Mouse (Mus musculus) heart, embryonic 14.5 days (tissue): ENCODE results near the gene Rgs3. TPM values are rescaled to one million over a fixed set of nuclear protein-coding genes. Genes with fewer than 3 reads are reported as not detected.

Experiments
- ATAC-seq: fragments of 200-750 bp; cut with Nextera tagmentation; 2 replicates; pipeline ENCODE4 v1.8.0; 2017; ENCODE audit warnings: low read depth, moderate TSS enrichment; ENCODE audit not compliant: insufficient number of reproducible peaks, insufficient read depth, low FRiP score
- H3K27ac ChIP-seq, 2 experiments: fragments of 200-500 bp in 1 of 2; fragments of 300-500 bp in 1 of 2; sonication (generic) in 1 of 2; replicated peaks in 1 of 2; 2 replicates each; pipeline ENCODE4 v1.5.1; 2012 to 2014; ENCODE audit warnings: low read depth in 2 of 2, low read length in 2 of 2, control low read depth in 1 of 2, mild to moderate bottlenecking in 1 of 2, mixed read lengths in 1 of 2; ENCODE audit not compliant: control insufficient read depth in 1 of 2, insufficient read depth in 1 of 2
- H3K27me3 ChIP-seq: fragments of 300-500 bp; sonication (generic); 2 replicates; pipeline ENCODE4 v1.6.1; 2014; ENCODE audit warnings: mild to moderate bottlenecking, low read length, control low read depth; ENCODE audit not compliant: control insufficient read depth, insufficient read depth
- H3K36me3 ChIP-seq: fragments of 300-500 bp; sonication (generic); 2 replicates; pipeline ENCODE4 v1.6.1; 2014; ENCODE audit warnings: mild to moderate bottlenecking, control low read depth, low read length, mixed read lengths; ENCODE audit not compliant: control insufficient read depth, insufficient read depth
- H3K4me1 ChIP-seq, 2 experiments: fragments of 200-500 bp in 1 of 2; fragments of 300-500 bp in 1 of 2; sonication (generic) in 1 of 2; 2 replicates each; pipeline ENCODE4 v1.6.1; 2012 to 2014; ENCODE audit warnings: low read length in 2 of 2, control low read depth in 1 of 2, mixed read lengths in 1 of 2; ENCODE audit not compliant: control insufficient read depth in 2 of 2, insufficient read depth in 2 of 2
- H3K4me2 ChIP-seq: fragments of 300-500 bp; sonication (generic); 2 replicates; pipeline ENCODE4 v1.6.1; 2014; ENCODE audit warnings: mild to moderate bottlenecking, low read length
- H3K4me3 ChIP-seq, 2 experiments: fragments of 200-500 bp in 1 of 2; fragments of 300-500 bp in 1 of 2; sonication (generic) in 1 of 2; 2 replicates each; pipeline ENCODE4 v1.5.1; 2012 to 2014; ENCODE audit warnings: low read length in 2 of 2, mild to moderate bottlenecking in 2 of 2, control low read depth in 1 of 2, low read depth in 1 of 2, moderate library complexity in 1 of 2; ENCODE audit not compliant: control insufficient read depth in 1 of 2, insufficient read depth in 1 of 2
- H3K9ac ChIP-seq: fragments of 300-500 bp; sonication (generic); 2 replicates; pipeline ENCODE4 v1.6.1; 2014; ENCODE audit warnings: mild to moderate bottlenecking, low read length
- H3K9me3 ChIP-seq: fragments of 300-500 bp; sonication (generic); 2 replicates; pipeline ENCODE4 v1.6.1; 2016; ENCODE audit warnings: low read length, control low read depth; ENCODE audit not compliant: control insufficient read depth
- WGBS: fragments of 180-500 bp; shearing (Covaris S2); extraction: QIAGEN DNeasy Blood & Tissue Kit; methylation state at CpG from one replicate; pipeline ENCODE4 v1.1.7; 2014; 5-methylcytosine and 5-hydroxymethylcytosine counted together
- polyA plus RNA-seq: library from polyadenylated mRNA; unstranded; fragments of >200 nt; fragmentation: Nextera tagmentation; extraction: Ambion mirVana; gene quantifications from 2 replicates; pipeline ENCODE4 v1.2.1, GENCODE M21; 2014

Rgs3 gene
- polyA plus RNA-seq, 1 experiment from 2014 or later = 70.4 TPM

DNA sequence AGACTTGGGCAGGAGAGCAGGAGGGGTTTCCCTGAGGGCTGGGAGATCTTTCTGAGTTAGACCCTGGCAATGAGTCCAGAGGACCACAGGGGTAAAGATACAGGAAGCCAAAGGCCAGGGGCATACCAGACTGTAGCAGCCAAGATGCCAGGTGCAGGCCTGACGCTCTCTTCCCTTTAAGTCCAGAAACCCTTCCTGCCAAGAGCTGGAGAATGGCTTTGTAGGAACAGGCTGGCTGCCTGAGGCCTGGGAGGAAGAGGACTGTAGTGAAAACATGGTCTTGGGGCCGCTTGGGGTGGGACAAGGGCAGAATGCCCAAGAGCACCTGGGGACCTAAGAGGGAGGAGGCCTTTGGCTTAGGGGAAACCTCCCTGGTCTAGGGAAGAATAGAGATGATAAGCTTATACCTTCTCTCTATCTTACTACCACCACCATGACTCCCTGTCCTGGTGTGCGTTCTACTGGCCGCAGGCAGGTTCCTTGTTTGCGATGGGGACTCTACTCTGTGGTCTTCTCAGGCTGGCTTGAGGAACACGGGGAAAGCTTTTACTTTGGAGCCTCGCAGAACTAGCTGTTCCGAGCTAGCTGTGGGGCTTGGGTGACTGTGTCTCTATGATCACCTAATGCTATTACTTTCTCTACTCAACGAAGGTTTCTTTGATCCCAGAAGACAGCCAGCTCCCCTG, 46.4 kb downstream of the Rgs3 start:
- peaks cover 59% of the 10 kb centered on the region for H3K27me3 ChIP-seq
- H3K4me3 ChIP-seq = no peak overlapping the region
- no peak overlapping the region for H3K9ac ChIP-seq
- no peak for ATAC-seq
- H3K4me1 ChIP-seq = peaks cover 31 to 34% of the 10 kb centered on the region in 2 experiments
- 83% methylated on average over 9 of the region's 9 CpGs for WGBS
- no peak overlapping the region for H3K4me2 ChIP-seq
- no peaks in the 10 kb centered on the region for H3K36me3 ChIP-seq
- peak overlapping the region; percentile 8 to 14; a peak in 2 of 4 replicates for H3K27ac ChIP-seq
- H3K9me3 ChIP-seq = peaks cover 4% of the 10 kb centered on the region

DNA sequence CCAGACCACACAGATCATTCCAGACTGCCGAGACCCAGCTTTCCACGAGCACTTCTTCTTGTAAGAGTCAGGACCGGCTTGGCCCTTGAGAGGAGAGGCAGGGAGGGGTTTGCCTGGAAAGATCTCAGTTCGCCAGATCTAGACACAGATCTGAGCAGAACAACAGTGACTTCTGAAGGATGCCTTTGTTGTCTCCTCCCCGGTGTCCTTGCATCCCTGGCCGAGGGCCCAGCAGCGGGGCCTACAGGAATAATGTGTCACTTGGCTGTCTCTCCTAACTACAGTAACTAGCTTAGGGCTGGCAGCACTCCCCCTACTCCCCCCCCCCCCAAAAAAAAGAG, 46.9 kb downstream of the Rgs3 start:
- H3K27me3 ChIP-seq = peaks cover 59% of the 10 kb centered on the region
- H3K4me1 ChIP-seq = peaks cover 33 to 37% of the 10 kb centered on the region in 2 experiments

DNA sequence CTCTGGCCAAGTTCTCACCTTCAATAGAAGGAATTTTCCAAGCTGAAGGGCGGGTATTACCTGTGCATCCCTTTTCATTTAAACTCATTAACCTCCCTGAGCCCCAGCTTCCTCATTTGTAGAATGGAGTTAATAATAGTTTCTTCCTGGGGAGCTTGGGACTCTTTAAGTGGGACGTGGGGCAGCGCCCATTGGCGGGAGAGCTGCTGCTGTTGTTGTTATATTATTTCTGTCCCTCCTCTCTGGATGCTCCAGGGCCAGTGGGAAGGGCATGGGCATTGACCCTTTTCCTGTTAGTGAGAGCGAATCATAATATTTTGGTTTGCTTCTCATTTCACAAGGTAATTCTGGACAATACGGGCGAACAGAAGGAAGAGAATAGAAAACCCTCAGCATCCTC, 47.3 kb downstream of the Rgs3 start:
- Histone ChIP-seq H3K9ac (no peak overlapping the region), H3K27me3 (peaks cover 59% of the 10 kb centered on the region), H3K36me3 (no peaks in the 10 kb centered on the region), H3K4me3 (no peak overlapping the region), H3K27ac (peak overlapping the region; percentile 38 to 47), H3K9me3 (peaks cover under 1% of the 10 kb centered on the region; the same call in 1 of the 2 replicates), H3K4me1 (peaks cover 33 to 37% of the 10 kb centered on the region in 2 experiments), H3K4me2 (no peak overlapping the region)
- ATAC-seq = no peak
- WGBS = 60% methylated on average over 7 of the region's 7 CpGs

More for the DNA sequence above, 46.9 kb downstream of the Rgs3 start:
- Histone ChIP-seq H3K9me3 (peaks cover 2% of the 10 kb centered on the region; the same call in 1 of the 2 replicates), H3K27ac (peak overlapping the region; percentile 8 to 38; a peak in 2 of 4 replicates), H3K36me3 (no peaks in the 10 kb centered on the region), H3K4me2 (no peak overlapping the region), H3K4me3 (no peak overlapping the region), H3K9ac (no peak overlapping the region)
- ATAC-seq = no peak
- 48% methylated on average over 7 of the region's 7 CpGs for WGBS

DNA sequence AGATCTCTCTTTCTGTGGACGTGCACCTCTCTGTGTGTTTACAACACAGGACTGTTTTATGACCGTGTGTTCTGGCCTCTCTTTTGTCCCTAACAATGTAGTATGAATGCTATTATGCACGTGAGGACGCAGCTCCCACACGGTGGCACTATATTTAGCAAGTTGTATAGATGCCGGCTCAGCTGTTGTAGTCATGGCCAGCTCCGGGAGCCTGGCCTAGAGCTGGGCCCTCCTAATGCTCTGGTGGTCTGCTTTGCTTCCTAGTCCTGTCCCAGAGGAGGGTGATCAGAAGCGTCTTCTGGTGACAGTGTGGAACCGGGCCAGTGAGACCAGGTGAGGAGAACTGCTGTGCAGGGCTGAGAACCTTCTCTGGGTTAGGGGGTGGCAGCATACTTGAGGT, 47.7 kb downstream of the Rgs3 start:
- Histone ChIP-seq H3K27ac (peak overlapping the region; percentile 38 to 47), H3K4me2 (no peak overlapping the region), H3K27me3 (peaks cover 55% of the 10 kb centered on the region), H3K9me3 (no peaks in the 10 kb centered on the region), H3K36me3 (no peaks in the 10 kb centered on the region), H3K4me1 (peaks cover 33 to 37% of the 10 kb centered on the region in 2 experiments), H3K4me3 (no peak overlapping the region), H3K9ac (0 out of 2 replicates have a peak overlapping the region, but pooled peaks have one; percentile 35)
- no peak; the same call in 1 of the 2 replicates for ATAC-seq
- 17% methylated on average over 9 of the region's 9 CpGs for WGBS

DNA sequence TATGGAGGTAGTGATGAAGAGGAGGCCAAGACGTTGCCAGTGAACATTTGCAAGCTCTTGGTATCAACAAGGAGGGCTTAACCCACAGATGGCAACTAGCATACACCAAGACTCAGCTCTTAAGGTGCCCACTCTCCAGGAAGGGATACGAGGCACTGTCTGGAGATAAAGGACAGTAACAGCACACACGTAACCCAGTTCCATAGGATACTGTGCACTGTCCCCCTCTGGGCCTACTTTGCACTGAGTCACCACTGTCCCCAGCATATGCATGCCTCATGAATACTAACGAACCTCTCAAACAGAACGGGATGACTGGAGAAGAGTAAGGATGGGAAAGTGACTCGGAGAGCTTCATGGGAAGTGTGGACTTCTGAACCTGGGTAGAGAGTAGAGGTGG, 48.2 kb downstream of the Rgs3 start:
- Histone ChIP-seq H3K4me3 (no peak overlapping the region), H3K36me3 (no peaks in the 10 kb centered on the region), H3K4me1 (peaks cover 36 to 37% of the 10 kb centered on the region in 2 experiments), H3K9ac (0 out of 2 replicates have a peak overlapping the region, but pooled peaks have one; percentile 35), H3K27ac (peak overlapping the region in 1 of 2 experiments; percentile 38; a peak in 3 of 4 replicates), H3K27me3 (peaks cover 55% of the 10 kb centered on the region), H3K9me3 (no peaks in the 10 kb centered on the region), H3K4me2 (no peak overlapping the region)
- WGBS = 79% methylated on average over 6 of the region's 6 CpGs
- ATAC-seq = no peak

DNA sequence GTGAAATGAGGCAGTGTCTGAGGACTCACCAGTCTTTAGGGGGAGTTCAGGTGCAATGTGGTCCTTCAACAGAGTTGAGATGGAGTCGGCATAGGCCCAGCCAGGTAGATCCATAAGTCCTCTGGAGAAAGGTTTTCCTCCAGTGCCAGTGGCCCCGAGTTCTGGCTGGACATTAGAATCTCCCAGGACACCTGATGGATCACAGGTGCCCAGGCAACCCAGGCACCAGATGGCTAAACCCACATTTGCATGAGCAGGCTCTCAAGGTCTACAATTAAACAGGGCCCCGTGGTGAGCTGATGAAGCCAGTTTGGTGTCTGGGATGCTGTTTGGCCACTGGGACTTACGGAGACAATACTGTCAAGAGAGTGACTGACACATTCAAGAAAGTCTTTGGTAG, 49.7 kb downstream of the Rgs3 start:
- Histone ChIP-seq H3K36me3 (no peaks in the 10 kb centered on the region), H3K27ac (0 out of 4 replicates have a peak overlapping the region, but pooled peaks of 1 of the 2 experiments have one; percentile 6), H3K27me3 (peaks cover 55% of the 10 kb centered on the region), H3K9ac (no peak overlapping the region), H3K9me3 (no peaks in the 10 kb centered on the region), H3K4me2 (no peak overlapping the region), H3K4me1 (peaks cover 43 to 47% of the 10 kb centered on the region in 2 experiments), H3K4me3 (no peak overlapping the region)
- 79% methylated on average over 4 of the region's 4 CpGs for WGBS
- no peak for ATAC-seq

DNA sequence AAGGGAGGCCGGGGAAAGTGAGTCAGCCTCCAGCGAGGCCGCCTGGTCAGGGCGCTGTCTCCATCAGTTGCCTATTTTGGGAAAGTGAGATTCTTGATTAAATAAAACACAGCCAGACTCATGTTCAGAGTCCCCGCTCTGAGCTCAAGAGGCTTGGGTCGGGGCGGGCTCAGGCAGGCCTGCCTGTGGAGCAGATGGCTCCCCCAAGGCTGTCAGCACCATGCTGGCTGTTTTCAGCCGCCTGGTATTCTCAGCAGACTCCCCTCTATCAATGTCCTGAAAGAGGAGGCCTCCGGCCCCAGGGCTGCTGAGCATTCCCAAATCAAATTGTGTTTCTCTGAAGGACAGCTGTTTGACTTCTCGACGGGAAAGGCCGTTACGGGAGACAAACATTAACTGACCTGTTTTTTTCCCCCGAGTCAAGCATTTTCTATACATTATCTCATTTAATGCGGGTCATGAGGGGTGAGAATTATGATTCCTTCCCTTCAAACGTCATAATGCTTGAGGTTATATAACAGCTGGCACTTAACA, 50.6 kb downstream of the Rgs3 start:
- H3K27ac ChIP-seq = peak overlapping the region; percentile 6 to 57; a peak in 3 of 4 replicates
- no peaks in the 10 kb centered on the region for H3K9me3 ChIP-seq
- peaks cover 48% of the 10 kb centered on the region for H3K27me3 ChIP-seq
- 21% methylated on average over 16 of the region's 16 CpGs for WGBS
- H3K4me2 ChIP-seq = no peak overlapping the region
- H3K36me3 ChIP-seq = no peaks in the 10 kb centered on the region
- no peak overlapping the region for H3K4me3 ChIP-seq
- H3K4me1 ChIP-seq = peaks cover 50 to 52% of the 10 kb centered on the region in 2 experiments
- no peak overlapping the region for H3K9ac ChIP-seq
- ATAC-seq = 0 out of 2 replicates have a peak, but pooled peaks have one; percentile 40
